Mouse (Mus musculus): ENCODE measurements at regions not wholly inside any gene's neighbourhood (a gene's known extent, or its start where the extent isn't known, plus 50 kb on each side); places are given as distances from the start of the nearest gene placed in this dataset.
A peak's percentile ranks its signal among the peaks of the same experiment; 100 is the strongest.
"Not testable (repeated sequence)": the region's sequence is repeated elsewhere in the genome, so short reads cannot be mapped to it uniquely, and the experiment has no call there.

- Histone ChIP-seq H3K9me3 (no peaks in the 10 kb centered on the region), H3K4me2 (replicated peaks) (no peak overlapping the region), H3K4me3 (no peak overlapping the region), H3K36me3 (no peaks in the 10 kb centered on the region), H3K4me1 (no peaks in the 10 kb centered on the region), H3K27me3 (no peaks in the 10 kb centered on the region), H3K9ac (replicated peaks) (no peak overlapping the region), H3K27ac (replicated peaks) (no peak overlapping the region)
- no peak; the same call in 1 of the 2 replicates for ATAC-seq (ENCODE audit: low FRiP score, low read depth)
Observed at GRCm38 (mm10) chr3:81829966-81830599, 102.3 kb upstream of the Ctso start.

GRCm38 (mm10) chr3:81835380-81836157 is 96.8 kb upstream of the Ctso start:
- H3K9me3 ChIP-seq: no peaks in the 10 kb centered on the region
- no peaks in the 10 kb centered on the region for H3K36me3 ChIP-seq
- no peak overlapping the region for H3K4me3 ChIP-seq
- H3K4me2 ChIP-seq (replicated peaks): peak overlapping the region; percentile 15; the same call in 1 of the 2 replicates
- H3K27me3 ChIP-seq: no peaks in the 10 kb centered on the region
- no peak overlapping the region for H3K27ac ChIP-seq (replicated peaks)
- ATAC-seq (ENCODE audit: low FRiP score, low read depth): peak; percentile 62
- 9% methylated on average over 11 of the region's 11 CpGs for WGBS
- H3K9ac ChIP-seq (replicated peaks): no peak overlapping the region
- peaks cover 8% of the 10 kb centered on the region; the same call in 1 of the 2 replicates for H3K4me1 ChIP-seq

GRCm38 (mm10) chr3:81836478-81836877 is 95.9 kb upstream of the Ctso start:
- Histone ChIP-seq H3K4me3 (no peak overlapping the region), H3K9me3 (no peaks in the 10 kb centered on the region)
- WGBS: 85% methylated on average over 7 of the region's 7 CpGs

GRCm38 (mm10) chr3:81838121-81838520 is 94.3 kb upstream of the Ctso start:
- ATAC-seq (ENCODE audit: low FRiP score, low read depth); H3K4me2 ChIP-seq (replicated peaks); H3K27me3 ChIP-seq; H3K27ac ChIP-seq (replicated peaks); H3K9ac ChIP-seq (replicated peaks); H3K4me3 ChIP-seq; H3K9me3 ChIP-seq; H3K36me3 ChIP-seq; H3K4me1 ChIP-seq: not testable (repeated sequence)
- WGBS: 90% methylated on average over 9 of the region's 9 CpGs

More at GRCm38 (mm10) chr3:81836478-81836877, 95.9 kb upstream of the Ctso start:
- no peaks in the 10 kb centered on the region for H3K27me3 ChIP-seq
- no peak overlapping the region for H3K9ac ChIP-seq (replicated peaks)
- peaks cover 8% of the 10 kb centered on the region; the same call in 1 of the 2 replicates for H3K4me1 ChIP-seq
- H3K36me3 ChIP-seq: no peaks in the 10 kb centered on the region
- H3K4me2 ChIP-seq (replicated peaks): no peak overlapping the region
- H3K27ac ChIP-seq (replicated peaks): no peak overlapping the region
- no peak for ATAC-seq (ENCODE audit: low FRiP score, low read depth)

- Histone ChIP-seq H3K36me3 (no peaks in the 10 kb centered on the region), H3K4me3 (no peak overlapping the region), H3K9ac (replicated peaks) (no peak overlapping the region), H3K4me2 (replicated peaks) (no peak overlapping the region), H3K27ac (replicated peaks) (no peak overlapping the region), H3K27me3 (no peaks in the 10 kb centered on the region), H3K4me1 (no peaks in the 10 kb centered on the region), H3K9me3 (no peaks in the 10 kb centered on the region)
- ATAC-seq (ENCODE audit: low FRiP score, low read depth): no peak
- WGBS: 88% methylated on average over 1 of the region's 1 CpGs
Observed at GRCm38 (mm10) chr3:81864487-81864886, 67.9 kb upstream of the Ctso start.
